Mouse (Mus musculus) lung, postnatal 0 days (tissue): ENCODE results near the gene Ptprn2. TPM values are rescaled to one million over a fixed set of nuclear protein-coding genes. Genes with fewer than 3 reads are reported as not detected.

Experiments used
- ATAC-seq: fragments of 200-750 bp; cut with Nextera tagmentation; 2 replicates; pipeline ENCODE4 v1.8.0; 2017; ENCODE audit warnings: moderate library complexity
- DNase-seq: peaks from one replicate; pipeline ENCODE4 v3.0.0-alpha.2; 2016; ENCODE audit warnings: low spot score
- H3K27ac ChIP-seq: fragments of 300-500 bp; sonication (generic); 2 replicates; pipeline ENCODE4 v1.5.1; 2014; ENCODE audit warnings: antibody characterized with exemption, mild to moderate bottlenecking, low read length, mixed read lengths
- H3K27me3 ChIP-seq: fragments of 300-500 bp; sonication (generic); replicated peaks from 2 replicates; pipeline ENCODE4 v1.6.1; 2014; ENCODE audit warnings: low read length, mixed read lengths; ENCODE audit not compliant: insufficient read depth
- H3K36me3 ChIP-seq: fragments of 300-500 bp; sonication (generic); 2 replicates; pipeline ENCODE4 v1.6.1; 2014; ENCODE audit warnings: low read length, mixed read lengths; ENCODE audit not compliant: insufficient read depth
- H3K4me1 ChIP-seq: fragments of 300-500 bp; sonication (generic); 2 replicates; pipeline ENCODE4 v1.6.1; 2014; ENCODE audit warnings: antibody characterized with exemption, low read depth, low read length, mixed read lengths; ENCODE audit not compliant: insufficient read depth
- H3K4me2 ChIP-seq: fragments of 300-500 bp; sonication (generic); replicated peaks from 2 replicates; pipeline ENCODE4 v1.6.1; 2014; ENCODE audit warnings: low read depth, mild to moderate bottlenecking, low read length, moderate library complexity, mixed read lengths
- H3K4me3 ChIP-seq: fragments of 300-500 bp; sonication (generic); 2 replicates; pipeline ENCODE4 v1.5.1; 2014; ENCODE audit warnings: low read depth, low read length
- H3K9ac ChIP-seq: fragments of 300-500 bp; sonication (generic); replicated peaks from 2 replicates; pipeline ENCODE4 v1.6.1; 2014; ENCODE audit warnings: low read depth, mild to moderate bottlenecking
- H3K9me3 ChIP-seq: fragments of 300-500 bp; sonication (generic); 2 replicates; pipeline ENCODE4 v1.6.1; 2016; ENCODE audit warnings: low read length, mixed read lengths
- CTCF ChIP-seq: IDR thresholded peaks from 2 replicates; pipeline ENCODE4 v1.5.1; 2016; ENCODE audit warnings: antibody characterized with exemption, mild to moderate bottlenecking
- EP300 ChIP-seq: IDR thresholded peaks from 2 replicates; pipeline ENCODE4 v1.6.1; 2016; ENCODE audit warnings: antibody characterized with exemption, mild to moderate bottlenecking, control low read depth
- WGBS: fragments of 180-500 bp; shearing (Covaris S2); extraction: QIAGEN DNeasy Blood & Tissue Kit; methylation state at CpG from one replicate; pipeline ENCODE4 v1.1.7; 2014; 5-methylcytosine and 5-hydroxymethylcytosine counted together
- polyA plus RNA-seq: library from polyadenylated mRNA; unstranded; fragments of >200 nt; fragmentation: Nextera tagmentation; extraction: Ambion mirVana; gene quantifications from 2 replicates; pipeline ENCODE4 v1.2.1, GENCODE M21; 2015

The Ptprn2 gene
- polyA plus RNA-seq, 1 experiment from 2014 or later: 0.24 TPM

DNA sequence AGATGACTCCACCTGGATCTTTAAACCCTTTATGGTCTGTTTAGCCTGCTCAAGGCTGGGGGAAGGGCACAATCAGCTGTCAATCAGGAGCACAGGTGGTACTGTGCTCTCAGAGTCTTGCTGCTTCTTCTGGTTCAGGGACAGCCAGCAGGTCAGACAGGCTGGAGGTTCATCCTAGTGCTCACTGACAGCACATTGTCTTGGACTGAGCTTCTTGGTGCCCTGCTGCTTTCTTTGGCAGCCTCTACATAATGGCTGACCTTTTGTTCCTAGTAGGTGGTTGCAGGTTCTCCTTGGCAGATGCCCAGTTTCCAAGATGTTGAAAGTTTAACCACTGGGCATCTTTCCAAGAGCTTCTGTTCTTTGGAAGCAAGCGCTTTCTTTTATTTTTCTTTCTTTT is 55.1 kb downstream of the Ptprn2 start:
- Histone ChIP-seq H3K9ac (no peak overlapping the region), H3K27me3 (no peaks in the 10 kb centered on the region), H3K27ac (no peak overlapping the region), H3K4me1 (no peaks in the 10 kb centered on the region), H3K4me3 (no peak overlapping the region), H3K4me2 (no peak overlapping the region), H3K9me3 (no peaks in the 10 kb centered on the region), H3K36me3 (no peaks in the 10 kb centered on the region)
- TF ChIP-seq EP300 (no peak), CTCF (no peak)
- 29% methylated on average over 1 of the region's 1 CpGs for WGBS
- ATAC-seq: peak; percentile 32; the same call in 1 of the 2 replicates
- peak; percentile 71 for DNase-seq

DNA sequence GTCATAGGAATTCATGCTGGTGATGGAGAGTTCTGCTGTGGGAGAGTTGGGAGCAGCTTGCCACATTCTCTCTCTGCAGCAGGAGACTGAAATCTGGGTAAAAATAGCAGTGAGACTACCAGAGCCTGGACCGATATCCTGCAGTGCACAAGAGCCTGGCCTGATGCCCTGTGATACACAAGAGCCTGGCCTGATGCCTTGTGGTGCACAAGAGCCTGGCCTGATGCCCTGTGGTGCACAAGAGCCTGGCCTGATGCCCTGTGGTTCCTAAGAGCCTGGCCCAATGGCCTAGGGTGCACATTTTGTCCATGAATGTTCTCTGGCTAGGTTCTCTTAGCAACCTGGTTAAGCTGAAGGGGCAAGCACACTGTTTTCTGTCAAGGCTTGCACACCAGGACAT is 64.5 kb downstream of the Ptprn2 start:
- H3K9ac ChIP-seq: no peak overlapping the region
- 31% methylated on average over 1 of the region's 1 CpGs for WGBS
- no peaks in the 10 kb centered on the region for H3K9me3 ChIP-seq
- H3K27me3 ChIP-seq: no peaks in the 10 kb centered on the region
- ATAC-seq: peak; percentile 66
- H3K36me3 ChIP-seq: no peaks in the 10 kb centered on the region
- TF ChIP-seq CTCF: no peak
- TF ChIP-seq EP300: no peak
- no peak overlapping the region for H3K27ac ChIP-seq
- no peak overlapping the region for H3K4me2 ChIP-seq
- peak; percentile 38 for DNase-seq
- no peak overlapping the region for H3K4me3 ChIP-seq
- H3K4me1 ChIP-seq: no peaks in the 10 kb centered on the region

DNA sequence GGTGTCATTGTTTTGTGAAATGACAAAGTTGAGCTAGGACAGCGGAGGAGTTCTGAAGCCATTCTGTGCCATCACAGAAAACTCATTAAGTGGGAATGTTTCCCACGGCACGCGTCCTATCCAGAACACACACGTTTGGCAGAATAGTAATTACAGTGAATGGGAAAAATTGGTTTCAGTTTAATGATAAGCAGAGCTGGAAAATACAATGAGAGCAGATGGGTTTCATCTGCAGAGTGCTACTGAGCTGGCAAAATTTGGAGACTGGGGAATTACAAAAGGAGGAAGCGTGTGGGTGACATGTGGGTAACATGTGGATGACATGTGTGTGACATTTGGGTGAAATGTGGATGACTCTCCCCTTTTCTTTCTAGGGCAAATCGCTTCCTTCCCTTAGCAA is 66.0 kb downstream of the Ptprn2 start:
- no peak overlapping the region for H3K4me2 ChIP-seq
- H3K4me3 ChIP-seq: no peak overlapping the region
- no peaks in the 10 kb centered on the region for H3K36me3 ChIP-seq
- TF ChIP-seq CTCF (no peak), EP300 (no peak)
- no peaks in the 10 kb centered on the region for H3K27me3 ChIP-seq
- H3K4me1 ChIP-seq: no peaks in the 10 kb centered on the region
- DNase-seq (no peak), ATAC-seq (no peak)
- H3K27ac ChIP-seq: no peak overlapping the region
- no peak overlapping the region for H3K9ac ChIP-seq
- WGBS: 85% methylated on average over 7 of the region's 7 CpGs
- H3K9me3 ChIP-seq: no peaks in the 10 kb centered on the region

DNA sequence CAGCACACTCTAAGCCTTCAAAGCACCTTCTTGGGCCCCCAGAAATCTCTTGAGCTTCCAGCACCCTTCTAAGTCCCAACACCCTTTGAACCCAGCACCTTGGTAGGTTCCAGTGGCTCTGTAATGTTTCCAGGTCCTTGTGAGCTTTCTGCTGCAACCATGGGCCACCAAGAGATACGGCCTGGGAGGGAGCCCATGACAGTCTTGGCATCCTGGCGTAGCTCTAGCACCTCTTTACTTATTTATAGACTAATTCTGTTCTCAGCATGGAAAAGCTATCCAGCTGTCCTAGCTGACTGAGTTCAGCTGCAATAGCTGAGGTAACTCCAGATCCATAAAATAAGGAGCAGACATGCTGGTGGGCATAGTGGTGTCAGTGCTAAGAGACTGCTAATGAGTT is 66.8 kb downstream of the Ptprn2 start:
- Histone ChIP-seq H3K4me1 (no peaks in the 10 kb centered on the region), H3K4me2 (no peak overlapping the region), H3K27me3 (no peaks in the 10 kb centered on the region), H3K36me3 (no peaks in the 10 kb centered on the region), H3K4me3 (no peak overlapping the region), H3K9ac (no peak overlapping the region), H3K27ac (no peak overlapping the region), H3K9me3 (no peaks in the 10 kb centered on the region)
- WGBS: 72% methylated on average over 2 of the region's 2 CpGs
- ATAC-seq: no peak
- TF ChIP-seq CTCF (no peak), EP300 (no peak)
- no peak for DNase-seq

DNA sequence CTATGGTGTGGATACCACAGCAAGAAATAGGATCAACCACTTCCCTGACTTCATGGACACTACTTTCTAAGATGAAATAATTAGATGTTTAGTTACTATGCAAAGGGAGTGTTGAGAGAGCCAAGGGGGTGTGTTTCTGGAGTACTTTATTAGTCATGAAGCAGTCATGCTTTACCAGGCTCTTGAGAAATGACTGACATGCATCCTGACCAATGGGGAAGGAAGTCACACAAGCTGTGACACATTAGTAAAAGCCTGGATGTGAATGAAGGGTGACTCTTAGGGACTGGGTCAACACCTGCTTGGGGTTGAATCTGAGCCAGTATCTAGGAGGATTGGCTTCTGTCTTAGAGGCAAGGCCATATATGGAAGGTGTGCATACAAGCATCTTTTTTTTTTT is 67.8 kb downstream of the Ptprn2 start:
- peak; percentile 23 for ATAC-seq
- Histone ChIP-seq H3K4me3 (no peak overlapping the region), H3K4me1 (no peaks in the 10 kb centered on the region), H3K9me3 (no peaks in the 10 kb centered on the region), H3K4me2 (no peak overlapping the region), H3K36me3 (no peaks in the 10 kb centered on the region), H3K27me3 (no peaks in the 10 kb centered on the region), H3K27ac (no peak overlapping the region), H3K9ac (no peak overlapping the region)
- DNase-seq: peak; percentile 50
- TF ChIP-seq EP300: no peak
- no peak for TF ChIP-seq CTCF

DNA sequence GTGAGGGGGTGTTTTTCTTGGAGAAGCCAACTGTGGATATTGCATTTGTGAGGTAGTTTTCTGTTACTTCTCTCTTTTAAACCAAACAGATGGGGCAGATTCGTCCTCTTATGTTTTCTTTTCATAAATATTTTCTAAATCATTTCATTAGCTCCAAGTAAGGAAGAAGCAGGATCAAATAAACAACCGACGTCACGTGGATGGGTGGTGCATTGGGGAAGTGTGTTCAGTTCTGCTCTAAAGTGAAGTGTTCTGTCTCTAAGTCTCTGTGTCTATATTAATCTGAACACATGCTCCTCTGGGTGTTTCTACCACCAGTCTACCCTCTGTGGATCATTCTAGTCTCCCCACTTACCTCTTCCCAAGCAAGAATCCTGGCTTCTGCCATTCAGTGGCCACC is 70.4 kb downstream of the Ptprn2 start:
- no peak overlapping the region for H3K9ac ChIP-seq
- no peak overlapping the region for H3K4me3 ChIP-seq
- WGBS: 61% methylated on average over 4 of the region's 4 CpGs
- ATAC-seq: no peak
- no peaks in the 10 kb centered on the region for H3K36me3 ChIP-seq
- no peak for DNase-seq
- no peak overlapping the region for H3K27ac ChIP-seq
- no peak overlapping the region for H3K4me2 ChIP-seq
- no peaks in the 10 kb centered on the region for H3K27me3 ChIP-seq
- H3K4me1 ChIP-seq: no peaks in the 10 kb centered on the region
- no peak for TF ChIP-seq EP300
- TF ChIP-seq CTCF: no peak
- H3K9me3 ChIP-seq: no peaks in the 10 kb centered on the region

DNA sequence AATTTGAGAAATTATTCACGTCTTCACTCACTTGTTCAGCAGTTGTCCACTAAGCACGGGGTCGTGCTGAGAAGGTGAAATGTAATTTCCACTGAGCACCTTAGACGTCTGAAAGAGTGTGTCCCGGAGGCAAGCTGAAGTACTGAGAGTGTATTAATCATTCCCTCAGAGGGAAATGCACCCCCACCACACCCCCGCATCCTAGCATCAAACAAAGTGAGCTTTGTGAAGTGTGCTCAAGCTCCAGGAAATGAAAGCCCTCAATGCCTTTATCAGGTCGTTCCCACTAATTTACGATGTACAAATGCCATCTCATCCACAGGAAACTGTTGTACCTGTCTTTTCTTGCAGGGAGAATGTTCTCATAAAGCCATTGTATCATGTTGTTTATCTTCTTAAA is 78.9 kb downstream of the Ptprn2 start:
- no peak overlapping the region for H3K4me3 ChIP-seq
- no peaks in the 10 kb centered on the region for H3K27me3 ChIP-seq
- 46% methylated on average over 8 of the region's 8 CpGs for WGBS
- H3K27ac ChIP-seq: no peak overlapping the region
- no peak overlapping the region for H3K9ac ChIP-seq
- H3K4me1 ChIP-seq: no peaks in the 10 kb centered on the region
- H3K9me3 ChIP-seq: no peaks in the 10 kb centered on the region
- no peak for DNase-seq
- H3K4me2 ChIP-seq: no peak overlapping the region
- TF ChIP-seq CTCF (no peak), EP300 (no peak)
- H3K36me3 ChIP-seq: no peaks in the 10 kb centered on the region
- no peak for ATAC-seq
